Mouse (Mus musculus): ENCODE measurements around the gene Tmem95. TPM values are rescaled to one million over a fixed set of nuclear protein-coding genes. Genes with fewer than 3 reads are reported as not detected.
A peak's percentile ranks its signal among the peaks of the same experiment; 100 is the strongest.

The Tmem95 gene
- polyA plus RNA-seq, 1 experiment, result not detected

- no peak for TF ChIP-seq CTCF (IDR thresholded peaks at IDR 0.05; ENCODE audit: borderline replicate concordance, extremely low read depth, insufficient read depth, insufficient read length)
- no peak for DNase-seq (ENCODE audit: low read depth)
Observed at GRCm38 (mm10) chr11:69850754-69851153, 27.1 kb downstream of the Tmem95 start.

DNA sequence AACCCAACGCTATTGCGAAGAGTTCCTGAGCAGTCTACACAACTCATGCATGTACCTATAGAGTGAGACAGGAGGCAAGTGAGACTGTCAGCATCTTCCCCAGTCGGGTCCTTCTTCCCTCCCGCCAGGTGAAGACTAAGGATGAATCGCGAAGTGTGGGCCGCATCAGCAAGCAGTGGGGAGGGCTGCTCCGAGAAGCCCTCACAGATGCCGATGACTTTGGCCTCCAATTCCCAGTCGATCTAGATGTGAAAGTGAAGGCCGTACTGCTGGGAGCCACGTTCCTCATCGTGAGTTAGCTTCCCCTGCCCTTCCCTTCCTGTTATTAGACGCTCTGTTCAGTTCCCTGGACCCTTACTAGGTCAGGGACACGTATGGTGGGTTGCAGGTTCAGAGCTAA, 27.9 kb downstream of the Tmem95 start:
- TF ChIP-seq CTCF (IDR thresholded peaks at IDR 0.05; ENCODE audit: borderline replicate concordance, extremely low read depth, insufficient read depth, insufficient read length) (no peak), POLR2A (IDR thresholded peaks at IDR 0.05; ENCODE audit: borderline replicate concordance, extremely low read depth, insufficient read depth, insufficient read length, poor library complexity, severe bottlenecking) (no peak)
- no peak for DNase-seq (ENCODE audit: low read depth)

- TF ChIP-seq POLR2A (IDR thresholded peaks at IDR 0.05; ENCODE audit: borderline replicate concordance, extremely low read depth, insufficient read depth, insufficient read length, poor library complexity, severe bottlenecking) (no peak), CTCF (IDR thresholded peaks at IDR 0.05; ENCODE audit: borderline replicate concordance, extremely low read depth, insufficient read depth, insufficient read length) (no peak)
- DNase-seq (ENCODE audit: low read depth), result no peak
Observed at GRCm38 (mm10) chr11:69849128-69849527, 28.7 kb downstream of the Tmem95 start.

DNA sequence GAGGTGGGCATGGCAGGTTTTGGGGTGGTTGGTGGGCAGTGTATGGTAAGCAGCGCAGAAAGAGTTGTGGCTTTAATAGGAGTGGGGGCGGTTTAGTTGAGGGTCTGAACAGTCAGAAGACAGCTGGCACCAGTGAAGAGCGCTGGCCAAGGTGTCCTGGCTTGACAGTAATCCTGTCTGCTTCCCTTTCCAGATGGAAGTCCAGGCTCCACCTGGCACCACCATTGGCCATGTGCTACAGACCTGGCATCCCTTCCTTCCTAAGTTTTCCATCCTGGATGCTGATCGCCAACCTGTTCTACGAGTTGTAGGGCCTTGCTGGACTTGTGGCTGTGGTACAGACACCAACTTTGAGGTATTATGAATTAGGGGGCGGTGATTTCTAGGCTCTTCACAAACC, 29.8 kb downstream of the Tmem95 start:
- TF ChIP-seq POLR2A (IDR thresholded peaks at IDR 0.05; ENCODE audit: borderline replicate concordance, extremely low read depth, insufficient read depth, insufficient read length, poor library complexity, severe bottlenecking), result no peak
- DNase-seq (ENCODE audit: low read depth), result no peak

DNA sequence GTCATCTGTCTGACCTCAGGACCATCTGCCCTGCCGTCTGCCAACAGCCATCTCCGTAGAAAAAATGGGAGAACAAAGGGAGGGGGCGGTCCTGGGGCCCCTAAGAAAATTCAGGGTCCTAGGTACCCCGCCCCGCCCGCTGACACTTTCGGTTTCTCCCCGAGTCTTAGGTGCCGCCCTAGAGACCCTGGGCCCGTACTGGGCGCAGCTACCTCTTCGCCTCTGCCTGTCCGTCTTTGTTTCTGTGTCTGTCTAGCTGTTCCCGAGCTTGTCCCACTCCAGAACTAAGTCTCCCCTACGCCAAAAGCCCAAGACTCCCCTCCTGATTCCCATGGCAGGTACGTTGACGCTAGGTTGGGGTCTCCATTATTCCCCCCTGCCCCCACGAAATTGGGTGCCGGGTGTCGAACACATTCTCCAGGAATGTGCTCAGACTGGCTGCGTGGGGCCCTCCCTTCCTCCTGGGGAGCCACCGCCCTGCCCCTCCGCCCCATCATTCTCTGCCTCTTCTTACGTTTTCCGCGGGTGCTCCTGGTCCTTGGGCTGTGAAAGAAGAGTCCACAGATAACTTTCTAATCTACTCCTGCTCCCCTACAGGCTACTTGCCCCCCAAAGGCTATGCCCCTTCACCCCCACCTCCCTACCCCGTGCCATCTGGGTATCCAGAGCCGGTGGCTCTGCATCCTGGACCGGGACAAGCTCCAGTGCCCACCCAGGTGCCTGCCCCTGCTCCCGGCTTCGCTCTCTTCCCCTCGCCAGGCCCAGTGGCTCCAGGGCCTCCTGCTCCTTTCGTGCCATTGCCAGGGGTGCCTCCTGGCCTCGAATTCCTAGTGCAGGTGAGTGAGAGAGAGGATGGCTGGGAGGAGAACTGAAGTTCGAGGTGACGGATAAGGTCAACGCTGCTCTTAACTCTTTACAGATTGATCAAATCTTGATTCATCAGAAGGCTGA, 30.8 kb downstream of the Tmem95 start:
- no peak for DNase-seq (ENCODE audit: low read depth)
- TF ChIP-seq CTCF (IDR thresholded peaks at IDR 0.05; ENCODE audit: borderline replicate concordance, extremely low read depth, insufficient read depth, insufficient read length) (no peak), POLR2A (IDR thresholded peaks at IDR 0.05; ENCODE audit: borderline replicate concordance, extremely low read depth, insufficient read depth, insufficient read length, poor library complexity, severe bottlenecking) (no peak)

GRCm38 (mm10) chr11:69846198-69846680, 31.6 kb downstream of the Tmem95 start, which contains the start of gene Plscr3:
Plscr3 (plus strand) TSS chr11:69846376.
- peak; percentile 97 for DNase-seq (ENCODE audit: low read depth)
- TF ChIP-seq CTCF (IDR thresholded peaks at IDR 0.05; ENCODE audit: borderline replicate concordance, extremely low read depth, insufficient read depth, insufficient read length) (no peak), POLR2A (IDR thresholded peaks at IDR 0.05; ENCODE audit: borderline replicate concordance, extremely low read depth, insufficient read depth, insufficient read length, poor library complexity, severe bottlenecking) (peak; percentile 59; the same call in 1 of the 2 replicates)

DNA sequence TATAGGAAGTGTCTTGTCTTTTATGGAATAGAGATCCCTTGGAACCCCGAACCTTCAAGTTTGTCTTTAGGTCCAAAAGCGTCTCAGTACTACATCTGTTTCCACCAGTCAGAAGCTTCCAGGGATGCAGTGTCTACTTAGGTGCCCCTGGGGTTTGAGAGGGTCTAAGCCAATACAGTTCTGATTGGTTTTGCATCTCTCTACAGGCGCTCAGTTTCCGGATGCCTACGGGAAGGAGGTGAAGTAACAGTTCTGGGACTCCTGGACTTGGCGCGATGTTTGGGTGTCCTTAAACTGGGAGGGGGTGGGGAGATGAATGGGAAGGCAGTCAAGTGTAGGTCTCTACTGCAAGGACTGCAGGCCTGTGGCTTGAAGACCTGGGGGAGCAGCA, 39.1 kb downstream of the Tmem95 start:
- no peak for DNase-seq (ENCODE audit: low read depth)

DNA sequence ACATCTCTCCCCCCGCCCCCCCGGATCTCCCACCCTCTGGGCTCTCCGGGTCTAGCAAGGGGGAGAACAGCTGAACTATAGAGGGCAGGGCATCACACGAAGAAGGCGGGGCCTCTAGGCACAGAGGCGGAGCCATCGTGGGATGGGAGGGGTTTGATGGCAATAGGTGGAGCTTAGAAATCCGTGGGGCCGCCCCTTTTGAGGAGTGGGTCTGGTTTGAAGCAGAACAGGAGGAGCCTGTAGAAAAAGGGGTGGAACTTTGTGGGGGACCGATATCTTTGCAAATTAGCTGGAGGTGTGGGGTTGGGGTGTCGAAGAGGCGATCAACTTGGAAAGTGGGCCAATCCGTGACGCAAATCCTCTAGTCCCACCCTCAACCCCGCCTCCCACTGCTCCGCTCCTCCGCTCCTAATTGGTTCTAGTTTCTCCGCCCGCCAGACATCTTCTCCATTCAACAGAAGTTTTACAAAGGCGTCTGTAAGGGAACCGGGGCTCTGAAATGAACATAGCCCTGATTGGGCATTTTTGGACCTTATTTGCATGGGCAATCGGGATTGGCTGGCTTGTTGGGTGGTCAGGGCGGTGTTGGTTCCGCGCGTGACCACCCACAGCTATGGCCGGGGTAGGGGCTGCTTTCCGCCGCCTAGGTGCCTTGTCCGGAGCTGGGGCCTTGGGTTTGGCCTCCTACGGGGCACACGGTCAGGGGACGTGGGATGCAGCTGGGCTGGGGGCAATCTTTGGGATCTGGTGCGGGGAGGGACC, 39.7 kb downstream of the Tmem95 start, which contains the start of gene Tmem256:
Tmem256 (plus strand) TSS at position 563 of the 762 bp plus-strand sequence.
- TF ChIP-seq CTCF (IDR thresholded peaks at IDR 0.05; ENCODE audit: borderline replicate concordance, extremely low read depth, insufficient read depth, insufficient read length), result no peak
- TF ChIP-seq POLR2A (IDR thresholded peaks at IDR 0.05; ENCODE audit: borderline replicate concordance, extremely low read depth, insufficient read depth, insufficient read length, poor library complexity, severe bottlenecking), result peak; percentile 49; the same call in 1 of the 2 replicates
- peak; percentile 99 for DNase-seq (ENCODE audit: low read depth)

More for the DNA sequence above, 39.1 kb downstream of the Tmem95 start:
- TF ChIP-seq POLR2A (IDR thresholded peaks at IDR 0.05; ENCODE audit: borderline replicate concordance, extremely low read depth, insufficient read depth, insufficient read length, poor library complexity, severe bottlenecking) (no peak), CTCF (IDR thresholded peaks at IDR 0.05; ENCODE audit: borderline replicate concordance, extremely low read depth, insufficient read depth, insufficient read length) (no peak)

GRCm38 (mm10) chr11:69837604-69837951, 40.2 kb downstream of the Tmem95 start, which contains the start of gene Nlgn2:
Nlgn2 (minus strand) TSS chr11:69837784.
- DNase-seq (ENCODE audit: low read depth), result no peak
- peak; percentile 82 for TF ChIP-seq POLR2A (IDR thresholded peaks at IDR 0.05; ENCODE audit: borderline replicate concordance, extremely low read depth, insufficient read depth, insufficient read length, poor library complexity, severe bottlenecking)
- TF ChIP-seq CTCF (IDR thresholded peaks at IDR 0.05; ENCODE audit: borderline replicate concordance, extremely low read depth, insufficient read depth, insufficient read length), result peak; percentile 3; the same call in 1 of the 2 replicates

DNA sequence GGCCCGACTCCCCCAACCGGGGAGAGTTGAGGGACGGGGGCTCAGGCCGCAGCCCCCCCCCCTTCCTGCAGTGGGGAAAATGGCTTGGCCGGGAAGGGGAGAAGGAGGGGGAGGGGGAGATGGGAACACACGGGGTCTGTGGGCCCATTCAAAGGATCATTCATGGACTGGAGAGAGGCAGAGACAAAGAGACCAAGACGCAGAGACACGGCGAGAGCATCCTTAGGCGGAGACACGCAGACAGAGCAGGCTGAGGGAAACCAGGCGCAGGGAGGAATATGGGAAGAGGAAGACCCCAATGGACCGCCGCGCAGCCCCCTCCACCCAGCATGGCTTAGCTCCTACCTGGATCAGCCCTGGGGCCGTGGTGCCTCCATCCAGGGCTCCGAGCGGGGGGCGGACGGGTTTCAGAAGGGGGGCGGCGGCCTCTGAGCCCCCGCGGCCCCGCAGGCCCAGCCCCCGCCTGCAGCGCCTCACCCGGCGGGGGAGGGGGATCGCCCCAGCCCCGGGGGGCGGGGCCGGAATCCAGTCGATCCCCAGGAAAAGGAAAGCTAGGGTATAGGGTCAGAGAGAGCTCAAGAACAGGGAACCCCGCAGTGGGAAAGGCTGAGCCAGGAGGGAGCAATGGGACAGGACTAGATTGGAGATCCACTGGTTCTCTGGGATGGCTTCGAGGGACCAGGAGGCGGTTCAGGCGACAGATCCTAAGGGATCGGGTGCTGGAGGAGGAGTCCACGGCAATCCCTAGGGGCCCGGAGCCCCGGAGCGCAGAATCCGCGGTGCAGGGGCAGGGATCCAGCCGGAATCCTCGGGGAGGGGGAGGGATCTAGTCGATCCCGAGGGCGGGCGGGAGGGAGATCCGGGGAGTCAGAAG, 40.9 kb downstream of the Tmem95 start:
- TF ChIP-seq CTCF (IDR thresholded peaks at IDR 0.05; ENCODE audit: borderline replicate concordance, extremely low read depth, insufficient read depth, insufficient read length) (no peak), POLR2A (IDR thresholded peaks at IDR 0.05; ENCODE audit: borderline replicate concordance, extremely low read depth, insufficient read depth, insufficient read length, poor library complexity, severe bottlenecking) (0 out of 2 replicates have a peak, but pooled peaks have one; percentile 14)
- DNase-seq (ENCODE audit: low read depth), result peak; percentile 69

Measured in brain, embryonic 14.5 days (tissue).